Mouse (Mus musculus) ES-Bruce4 (cell line): ENCODE results near the gene Sptbn1.

Experiments
- CTCF ChIP-seq: IDR thresholded peaks from one replicate; pipeline ENCODE4 v1.8.1; 2011; ENCODE audit warnings: low read depth, low read length
- POLR2A ChIP-seq: IDR thresholded peaks from one replicate; pipeline ENCODE4 v1.8.1; 2011; ENCODE audit warnings: low read length; ENCODE audit not compliant: insufficient read depth

GRCm38 (mm10) chr11:30267036-30267891 is 711 bp downstream of the Sptbn1 start:
- no peak for TF ChIP-seq CTCF
- no peak for TF ChIP-seq POLR2A
